Mouse (Mus musculus) testis, postnatal 10 days (tissue): ENCODE measurements at regions not wholly inside any gene's neighbourhood (a gene's known extent, or its start where the extent isn't known, plus 50 kb on each side); places are given as distances from the start of the nearest gene placed in this dataset.

Experiments
- DNase-seq: peaks from one replicate; pipeline ENCODE4 v3.0.0; 2021; ENCODE audit warnings: low spot score

DNA sequence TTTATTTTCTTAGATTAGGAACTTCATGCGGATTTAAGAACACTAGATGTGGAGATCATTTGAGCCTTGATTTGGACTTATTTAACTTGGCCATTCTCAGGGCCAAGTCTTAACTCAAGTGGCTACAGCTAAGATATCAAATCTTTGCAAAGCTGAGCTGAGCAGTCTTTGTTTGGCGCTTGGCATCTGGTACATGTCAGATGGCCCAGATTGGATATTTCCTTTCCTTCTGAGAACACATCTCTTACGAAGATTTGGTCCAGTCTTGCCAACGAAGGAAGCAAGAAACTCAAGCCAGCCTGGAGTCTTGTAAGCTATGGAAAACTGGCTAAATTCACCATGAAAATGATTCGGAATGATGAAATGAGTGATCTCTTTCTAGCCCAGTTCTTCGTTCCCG lies 59.1 kb upstream of the Cdc42ep3 start:
- DNase-seq: no peak

DNA sequence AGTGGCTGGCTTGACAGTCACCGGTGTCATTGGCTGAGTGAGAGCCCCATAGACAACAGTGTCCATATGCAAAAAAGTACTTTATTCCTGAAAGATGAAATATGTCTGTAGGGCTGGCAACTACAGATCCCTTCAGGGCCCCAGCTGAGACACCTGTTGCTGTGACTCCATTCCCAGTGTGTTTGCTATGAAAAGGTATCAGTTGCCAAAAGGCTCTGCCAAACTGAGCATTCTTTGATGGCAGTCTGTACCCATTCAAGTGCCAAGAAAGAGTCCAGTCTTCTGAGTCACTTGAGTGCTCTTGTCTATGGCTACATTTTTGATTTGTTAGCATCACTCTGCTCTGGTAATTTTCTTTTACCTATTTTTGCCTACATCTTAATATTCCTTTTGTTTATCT lies 63.1 kb upstream of the Cdc42ep3 start:
- DNase-seq: no peak

DNA sequence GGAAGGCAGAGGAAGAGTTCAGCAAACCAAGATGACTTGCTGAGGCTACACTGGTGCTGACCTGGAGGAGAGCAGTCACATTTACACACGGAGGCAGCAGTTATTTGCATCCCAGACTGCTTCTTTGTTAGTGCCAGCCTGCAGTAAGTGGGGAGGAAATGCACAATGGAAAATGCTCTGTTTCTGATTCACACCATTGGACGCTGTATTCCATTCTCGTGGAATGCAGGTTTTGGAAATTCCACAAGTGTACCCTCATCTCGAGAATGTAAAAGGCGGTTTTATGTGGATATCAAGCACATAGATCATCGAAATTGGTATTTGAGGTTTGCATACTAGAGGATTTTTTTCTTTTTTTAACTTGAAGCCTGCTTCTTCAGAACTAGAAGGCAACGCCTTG lies 66.7 kb upstream of the Cdc42ep3 start:
- no peak for DNase-seq

DNA sequence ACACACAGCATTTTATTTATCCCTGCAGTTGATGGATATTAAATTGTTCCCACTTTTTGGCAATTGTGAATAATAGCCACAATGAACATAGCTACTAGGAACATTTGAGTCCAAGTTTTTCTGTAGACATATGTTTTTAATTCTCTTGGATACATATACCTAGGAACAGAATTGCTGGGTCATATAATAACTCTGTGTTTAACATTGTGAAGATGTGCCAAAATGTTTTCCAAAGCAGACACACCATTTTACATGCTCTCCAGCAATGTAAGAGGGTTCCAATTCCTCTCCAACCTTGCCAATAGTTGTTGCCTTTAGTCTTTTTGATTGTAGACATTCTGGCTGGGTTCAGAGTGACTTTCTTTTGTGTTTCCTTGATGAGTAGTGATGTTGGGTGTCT lies 84.3 kb upstream of the Cdc42ep3 start:
- no peak for DNase-seq

DNA sequence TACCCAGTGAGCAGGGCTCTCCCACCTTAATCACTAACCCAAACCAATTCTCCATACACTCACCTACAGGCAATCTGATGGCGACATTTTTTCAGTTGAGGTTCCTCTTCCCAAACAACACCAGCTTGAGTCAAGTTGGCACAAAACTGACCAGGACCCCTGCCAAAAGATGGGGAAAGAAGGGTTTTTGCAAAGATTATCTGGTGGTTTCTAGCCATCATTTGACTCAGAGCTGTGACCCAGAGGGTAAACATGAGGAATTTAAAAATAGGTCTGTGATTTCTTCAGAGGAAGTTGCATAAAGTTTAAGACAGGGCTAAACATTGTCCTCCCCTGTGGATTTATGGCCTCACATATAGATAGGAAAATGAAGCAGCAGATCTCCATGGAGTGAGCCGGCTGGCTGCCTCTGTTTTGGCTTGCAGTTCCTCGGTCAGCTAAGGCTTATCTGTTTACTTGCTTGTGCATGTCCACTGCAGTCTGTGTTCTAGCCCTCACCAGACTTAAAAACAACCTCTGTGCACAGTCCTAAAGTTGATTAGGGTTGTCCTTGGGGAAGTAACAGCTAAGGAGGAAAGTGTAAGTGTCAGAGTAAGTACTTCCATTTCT lies 87.7 kb upstream of the Cdc42ep3 start:
- no peak for DNase-seq

GRCm38 (mm10) chr17:79447170-79447569 lies 92.3 kb upstream of the Cdc42ep3 start:
- DNase-seq: no peak

GRCm38 (mm10) chr17:79451141-79451860 lies 96.4 kb upstream of the Cdc42ep3 start:
- peak; percentile 51 for DNase-seq

DNA sequence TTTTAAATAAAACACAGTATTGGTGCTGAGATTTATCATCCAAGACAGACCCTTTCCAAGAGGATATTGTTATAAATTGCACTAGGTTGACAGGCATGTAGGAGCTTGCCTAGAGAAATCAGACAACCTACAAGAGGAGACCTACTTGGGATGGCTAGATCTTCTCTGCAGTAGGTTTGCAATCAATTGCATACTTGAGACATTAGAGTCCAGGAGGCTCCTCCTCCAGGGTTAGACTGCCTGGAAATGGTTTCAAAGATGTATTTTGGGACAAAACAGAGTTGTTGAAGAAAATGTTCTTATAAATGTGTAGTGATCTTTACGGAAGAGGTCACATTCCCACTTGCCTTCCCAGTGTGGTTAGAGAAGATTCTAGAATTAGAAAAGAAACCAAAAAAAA lies 98.9 kb upstream of the Cdc42ep3 start:
- DNase-seq: no peak

DNA sequence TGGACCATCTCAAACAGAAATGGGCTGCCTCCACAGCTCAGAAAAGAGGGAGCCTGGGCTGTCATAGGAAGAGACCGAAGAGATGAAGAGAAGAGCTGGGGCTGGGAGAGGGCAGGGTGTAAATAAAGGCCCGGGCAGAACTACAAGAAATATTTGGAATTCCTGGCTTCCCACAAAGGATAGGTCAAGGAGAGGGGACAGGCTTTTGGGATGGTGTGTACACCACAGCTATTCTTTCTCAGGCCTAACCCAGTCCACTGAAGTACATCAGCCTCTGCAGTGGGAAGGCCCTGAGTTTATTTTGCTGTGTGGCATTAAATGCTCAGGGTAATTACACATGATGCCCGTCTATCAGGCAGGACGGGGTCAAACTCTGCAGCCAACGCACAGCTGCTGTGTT lies 99.6 kb upstream of the Cdc42ep3 start:
- DNase-seq: no peak

DNA sequence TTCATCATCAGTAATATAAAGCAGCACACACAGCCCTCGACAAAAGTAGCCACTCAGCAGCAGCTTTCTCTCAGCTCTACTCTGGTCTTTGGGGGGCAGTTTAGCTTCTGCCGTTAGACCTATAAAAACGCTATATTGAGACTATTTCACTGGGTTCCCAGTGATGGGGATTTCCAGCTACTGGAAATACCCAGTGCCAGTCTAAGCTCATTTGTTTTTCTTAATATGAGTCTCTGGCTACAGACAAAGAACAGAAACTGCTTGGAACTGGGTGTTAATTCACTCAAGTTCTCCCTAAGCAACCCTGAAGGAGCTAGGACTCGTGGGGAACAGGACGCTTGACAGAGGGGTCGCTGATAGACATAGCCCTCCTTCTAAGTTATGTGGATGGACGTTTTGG lies 100.3 kb upstream of the Cdc42ep3 start:
- DNase-seq: no peak

DNA sequence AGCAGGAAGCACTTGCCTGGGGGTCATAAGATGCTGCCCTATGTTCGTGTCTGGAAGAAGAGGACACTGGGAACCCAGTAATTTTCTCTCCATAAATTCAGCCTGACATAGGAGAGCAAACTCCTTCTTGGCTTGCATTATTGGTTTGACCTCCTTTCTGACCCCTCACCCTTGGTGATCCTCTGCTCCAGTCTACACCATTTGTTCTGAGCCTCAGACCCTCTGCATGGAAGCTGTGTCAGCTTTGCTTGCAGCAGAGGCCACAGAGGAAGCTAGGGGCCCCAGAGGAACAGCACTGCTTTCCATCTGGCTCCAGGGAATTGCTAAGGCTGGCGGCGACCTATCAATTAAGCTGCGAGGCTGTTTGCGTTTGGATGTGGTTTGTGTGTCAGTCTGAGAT lies 102.7 kb upstream of the Cdc42ep3 start:
- DNase-seq: no peak

DNA sequence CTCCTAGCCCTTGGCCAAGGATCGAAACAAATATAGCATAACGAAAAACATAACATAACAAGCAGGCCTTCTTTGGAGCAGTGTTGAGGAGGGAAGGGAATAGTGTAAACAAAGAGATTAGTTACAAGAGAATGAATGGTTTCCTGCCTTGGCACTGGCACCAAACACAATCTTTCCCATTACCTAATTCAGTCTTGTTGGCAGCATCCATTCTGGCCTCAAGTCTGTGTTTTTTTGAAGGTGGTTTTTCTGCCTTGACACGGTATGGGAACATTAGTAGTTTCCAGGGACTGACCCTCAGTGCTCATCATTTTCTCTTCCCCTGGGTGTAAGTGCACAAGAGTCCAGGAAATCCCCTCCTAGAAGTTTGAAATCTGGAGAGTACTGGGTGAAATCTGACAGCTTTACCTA lies 106.8 kb upstream of the Cdc42ep3 start:
- no peak for DNase-seq

- DNase-seq: no peak
These were observed 108.3 kb upstream of the Cdc42ep3 start for GRCm38 (mm10) chr17:79463074-79463694.

DNA sequence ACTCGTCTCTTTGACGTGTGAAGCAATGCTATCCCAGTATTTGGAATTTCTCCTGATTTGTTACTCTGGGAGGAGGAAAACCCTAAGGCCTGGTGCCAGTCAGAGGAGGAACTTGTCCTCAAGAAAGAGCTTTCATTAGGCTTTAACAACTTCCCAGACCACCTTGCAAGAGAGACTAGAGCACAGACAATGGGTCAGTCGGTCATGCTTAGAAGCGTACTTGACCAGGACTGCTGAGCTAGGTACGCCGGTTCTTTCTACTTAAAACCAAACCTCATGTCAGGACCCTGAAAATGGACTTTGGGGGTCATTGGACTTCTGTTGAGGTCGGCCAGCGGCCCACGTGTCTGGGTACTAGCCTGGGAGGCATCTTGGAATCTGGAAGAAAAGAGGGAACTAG lies 110.8 kb upstream of the Cdc42ep3 start:
- no peak for DNase-seq

- DNase-seq: no peak
These were observed 116.7 kb upstream of the Cdc42ep3 start for GRCm38 (mm10) chr17:79471639-79472038.

DNA sequence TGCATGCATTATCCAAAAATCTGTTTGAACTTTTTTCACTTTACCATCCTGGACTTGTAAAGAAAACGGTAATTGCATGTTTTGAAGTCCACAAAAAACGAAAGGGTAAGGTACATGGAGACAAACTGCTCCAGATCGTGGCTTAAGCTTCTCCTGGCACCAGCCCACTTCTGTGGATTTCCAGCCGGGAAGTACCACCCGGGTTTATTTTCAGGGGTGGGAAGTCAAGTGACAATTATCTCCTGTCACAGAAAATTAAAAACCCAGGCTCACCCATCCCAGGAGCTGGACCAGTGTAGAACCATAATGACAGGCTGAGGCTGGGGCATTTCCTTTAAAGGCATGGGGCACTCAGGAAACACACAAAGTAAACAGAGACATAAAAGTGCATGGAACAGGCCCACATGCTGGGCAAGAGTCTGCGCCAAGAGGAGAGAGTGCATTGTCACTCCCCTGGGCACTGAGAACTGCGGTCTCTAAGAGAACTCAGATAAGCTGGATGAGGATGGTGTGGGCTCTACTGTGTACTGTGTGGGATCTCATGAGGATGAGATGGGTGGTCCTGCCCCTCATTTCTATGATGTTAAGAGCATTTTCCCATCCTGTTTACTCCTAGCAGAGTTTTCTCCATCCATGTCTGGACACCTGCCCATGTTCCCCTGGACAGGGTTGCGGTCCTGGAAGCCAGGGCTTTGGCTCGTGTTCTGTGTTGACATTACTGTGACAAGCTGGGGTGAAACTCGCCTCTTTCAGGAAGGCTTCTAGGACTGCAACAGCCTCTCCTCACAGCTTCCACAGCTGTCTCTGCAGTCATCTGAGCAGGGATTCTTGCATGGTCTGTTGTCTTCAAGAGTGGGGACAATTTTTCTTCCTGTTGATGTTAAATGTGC lies 117.5 kb upstream of the Cdc42ep3 start:
- DNase-seq: peak; percentile 49

DNA sequence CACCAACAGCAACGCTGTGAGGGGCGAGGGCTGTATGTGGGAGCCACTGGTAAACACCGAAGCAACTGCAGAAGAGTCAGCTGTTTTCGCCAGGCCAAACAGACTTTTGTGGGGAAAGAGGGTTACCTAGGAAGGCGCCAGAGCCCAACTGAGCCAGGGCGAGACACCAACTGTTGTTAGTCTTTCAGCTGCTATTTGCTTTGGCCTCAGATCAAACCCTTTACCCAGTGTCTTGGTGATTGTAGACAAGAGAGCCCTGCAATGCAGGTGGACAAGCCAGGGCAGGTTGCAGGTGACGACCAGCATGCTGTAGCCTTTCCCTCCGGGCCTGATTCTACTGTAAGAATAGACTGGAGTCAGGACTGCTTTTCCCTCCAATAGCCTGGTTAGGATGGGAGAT lies 121.8 kb upstream of the Cdc42ep3 start:
- DNase-seq: no peak

GRCm38 (mm10) chr17:79481112-79481738 lies 126.3 kb upstream of the Cdc42ep3 start:
- no peak for DNase-seq

GRCm38 (mm10) chr17:79481936-79482335 lies 127.0 kb upstream of the Cdc42ep3 start:
- DNase-seq: no peak

DNA sequence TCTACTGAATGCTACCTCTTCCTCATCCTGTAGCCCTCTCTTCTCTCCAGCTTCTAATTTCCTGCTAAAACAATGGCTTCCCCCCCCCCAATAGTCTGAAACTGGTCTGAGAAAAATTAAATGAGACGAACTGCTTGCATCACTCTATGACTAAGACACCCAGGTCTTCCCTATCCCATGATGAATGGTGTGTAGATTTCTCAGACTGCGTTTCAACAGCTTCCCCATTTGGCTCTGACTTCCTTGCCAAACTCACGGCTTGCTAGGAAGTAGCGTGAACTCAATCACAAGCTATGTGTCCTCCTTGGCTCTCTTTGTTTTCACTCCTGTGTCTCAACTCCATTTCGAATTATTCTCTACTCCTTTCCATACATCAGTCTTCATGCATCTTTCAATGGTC lies 126.4 kb upstream of the Rmdn2 start:
- no peak for DNase-seq

GRCm38 (mm10) chr17:79489306-79489705 lies 122.4 kb upstream of the Rmdn2 start:
- no peak for DNase-seq

DNA sequence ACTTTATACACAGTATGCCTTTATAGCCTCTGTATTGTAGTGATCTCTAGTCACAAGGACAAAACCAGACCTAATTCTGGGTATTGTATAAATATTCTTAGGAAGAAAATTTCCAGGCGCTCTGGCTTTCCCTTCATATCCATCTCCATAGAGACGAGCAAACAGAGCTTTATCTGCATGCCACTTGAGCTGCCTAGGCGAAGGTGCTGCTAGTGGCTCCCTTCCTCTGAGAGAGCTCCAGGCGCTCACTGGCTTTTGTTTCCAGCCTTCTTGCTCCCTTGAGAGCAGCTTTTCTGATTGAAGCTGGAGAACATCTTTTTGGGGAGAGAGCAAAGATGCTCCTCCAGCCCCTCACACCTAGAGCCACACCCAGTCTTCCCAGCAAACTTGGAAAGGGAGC lies 114.0 kb upstream of the Rmdn2 start:
- DNase-seq: no peak
